Mouse (Mus musculus) kidney, postnatal 25 days (tissue): ENCODE measurements at regions not wholly inside any gene's neighbourhood (a gene's known extent, or its start where the extent isn't known, plus 50 kb on each side); places are given as distances from the start of the nearest gene placed in this dataset.
"Not testable (repeated sequence)": the region's sequence is repeated elsewhere in the genome, so short reads cannot be mapped to it uniquely, and the experiment has no call there.

Experiments
- DNase-seq, 2 experiments: peaks; one replicate each; pipeline ENCODE4 v3.0.0; 2021; ENCODE audit warnings: mixed read lengths in 2 of 2

DNA sequence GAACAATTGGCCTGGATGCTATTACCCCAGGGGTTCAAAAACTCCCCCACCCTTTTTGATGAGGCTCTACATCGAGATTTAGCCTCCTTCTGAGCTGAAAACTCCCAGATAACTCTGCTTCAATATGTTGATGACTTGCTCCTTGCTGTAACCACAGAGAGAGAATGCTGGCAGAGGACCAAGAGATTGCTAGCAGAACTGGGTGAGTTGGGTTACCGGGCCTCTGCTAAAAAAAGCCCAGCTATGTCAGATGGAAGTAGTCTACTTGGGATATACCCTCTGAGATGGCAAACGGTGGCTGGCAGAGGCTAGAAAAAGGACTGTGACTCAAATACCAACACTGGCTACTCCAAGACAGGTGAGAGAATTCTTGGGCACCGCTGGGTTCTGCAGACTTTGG is 63.9 kb upstream of the Gm906 start:
- not testable (repeated sequence) for DNase-seq

DNA sequence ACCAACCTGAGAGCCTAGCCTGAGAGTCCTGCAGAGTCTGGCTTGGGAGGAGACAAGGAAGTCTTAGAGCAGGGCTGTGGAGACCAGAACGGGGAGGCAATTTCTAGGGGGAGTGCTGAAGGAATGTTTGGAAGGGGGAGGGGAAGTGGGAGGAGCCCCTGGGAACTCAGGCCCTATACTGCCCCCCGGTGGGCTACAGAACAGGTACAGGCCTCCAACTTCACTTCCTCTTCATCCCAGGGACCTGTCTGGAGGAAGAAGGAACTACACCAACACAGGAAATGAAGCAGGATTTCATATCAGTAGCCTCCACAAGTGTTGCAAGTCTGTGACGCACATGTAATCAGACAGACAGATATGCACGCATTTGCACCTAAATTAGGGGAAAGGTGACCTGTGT is 72.4 kb upstream of the Gm906 start:
- peak in 1 of 2 experiments; percentile 4 for DNase-seq

- no peak for DNase-seq
These were observed 78.5 kb upstream of the Gm906 start for GRCm38 (mm10) chr13:50328614-50329013.

- no peak for DNase-seq
These were observed 73.5 kb upstream of the Fbxw17 start for GRCm38 (mm10) chr13:50344121-50344520.

GRCm38 (mm10) chr13:50351946-50352345 is 65.7 kb upstream of the Fbxw17 start:
- DNase-seq: no peak

DNA sequence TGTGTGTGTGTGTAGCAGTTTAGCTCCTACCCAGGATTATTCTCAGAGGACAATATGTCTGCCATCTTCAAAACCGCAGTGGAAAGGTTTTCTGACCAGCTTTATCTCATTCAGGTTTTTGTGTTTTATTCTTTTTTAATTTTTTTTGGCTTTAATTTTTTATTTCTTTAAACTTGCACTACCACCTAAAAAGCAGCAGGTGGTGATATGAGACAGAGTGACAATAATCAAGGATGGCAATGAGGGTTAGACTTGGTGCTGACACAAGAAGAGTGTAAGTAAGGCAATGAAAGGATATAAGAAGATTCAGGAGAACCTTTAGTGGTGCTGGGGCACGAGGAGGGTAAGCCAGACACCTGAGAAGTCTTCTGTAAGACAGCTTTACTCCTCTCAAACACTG is 62.4 kb upstream of the Fbxw17 start:
- DNase-seq: no peak

- DNase-seq: no peak
These were observed 58.1 kb upstream of the Fbxw17 start for GRCm38 (mm10) chr13:50359536-50359935.
